Mouse (Mus musculus) monocyte, adult 5-6 weeks (primary cell): ENCODE data around the gene Fcgr1. TPM values are rescaled to one million over a fixed set of nuclear protein-coding genes. Genes with fewer than 3 reads are reported as not detected.
"Not testable (repeated sequence)": the region's sequence is repeated elsewhere in the genome, so short reads cannot be mapped to it uniquely, and the experiment has no call there.

ENCODE experiments used
- ATAC-seq: fragments of 153-309, 156-312 bp; replicated peaks from 2 replicates; pipeline ENCODE4 v1.8.0; 2017; ENCODE audit warnings: mild to moderate bottlenecking; ENCODE audit not compliant: low TSS enrichment, insufficient number of reproducible peaks, severe bottlenecking, poor library complexity, low FRiP score
- total RNA-seq: library from RNA; stranded (forward); fragments of 200-1000, 200-491, 200-594 nt; gene quantifications from 3 replicates; pipeline ENCODE4 v1.2.3, GENCODE M21; 2017

Gene Fcgr1
- 11.6 to 16.4 TPM (median 12.6 TPM) in 3 replicates for total RNA-seq

DNA sequence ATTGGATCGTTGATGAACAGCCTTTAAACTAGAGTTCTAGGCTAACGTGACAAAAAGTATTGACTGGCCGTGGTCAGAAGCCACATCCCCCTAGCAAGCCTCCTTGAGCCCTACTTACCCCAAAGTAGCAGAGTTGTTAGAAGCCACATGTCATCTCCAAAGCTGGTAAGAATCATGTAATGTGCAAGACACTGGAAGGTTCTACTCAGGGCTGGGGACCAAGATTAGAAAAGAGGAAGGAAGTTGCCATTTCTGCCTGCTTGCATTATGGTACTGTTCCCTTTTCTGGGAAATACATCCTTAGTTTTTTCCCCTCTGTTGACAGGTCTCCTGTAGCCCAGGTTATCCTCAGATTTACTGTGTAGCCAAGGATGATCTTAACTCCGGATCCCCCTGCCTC, at the start of gene Fcgr1:
Gene Fcgr1 (minus strand): TSS at position 183 of the 400 bp plus-strand sequence.
- ATAC-seq = peak; percentile 82; the same call in 1 of the 2 replicates

DNA sequence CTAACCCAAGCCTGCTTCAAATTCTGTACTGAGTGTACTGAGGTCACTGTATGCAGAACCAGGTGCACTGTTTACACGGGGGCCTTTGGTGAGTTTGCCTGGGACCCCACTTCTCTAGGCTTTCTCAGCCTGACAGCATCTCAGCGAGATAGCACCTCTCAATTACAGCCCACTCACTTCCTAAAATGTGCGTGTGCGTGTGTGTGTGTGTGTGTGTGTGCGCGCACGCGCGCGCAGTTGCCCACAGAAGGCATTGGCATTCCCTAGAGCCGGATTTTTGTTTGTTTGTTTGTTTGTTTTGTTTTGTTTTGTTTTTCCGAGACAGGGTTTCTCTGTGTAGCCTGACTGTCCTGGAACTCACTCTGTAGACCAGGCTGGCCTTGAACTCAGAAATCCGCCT, 48.9 kb upstream of the Fcgr1 start:
- ATAC-seq = not testable (repeated sequence)

DNA sequence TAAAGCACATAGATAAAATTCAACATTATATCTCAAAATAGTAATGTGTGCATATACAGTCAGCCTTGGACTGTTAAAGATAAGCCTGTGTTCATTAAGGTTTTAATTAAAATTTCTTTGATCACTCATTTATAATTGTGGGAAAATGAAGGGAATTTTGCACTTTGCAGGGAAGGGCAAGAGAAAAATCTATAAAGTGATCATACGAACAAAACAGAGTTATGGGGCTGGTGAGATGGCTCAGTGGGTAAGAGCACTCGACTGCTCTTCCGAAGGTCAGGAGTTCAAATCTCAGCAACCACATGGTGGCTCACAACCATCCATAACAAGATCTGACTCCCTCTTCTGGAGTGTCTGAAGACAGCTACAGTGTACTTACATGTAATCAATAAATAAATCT, 48.3 kb upstream of the Fcgr1 start:
- ATAC-seq = not testable (repeated sequence)

DNA sequence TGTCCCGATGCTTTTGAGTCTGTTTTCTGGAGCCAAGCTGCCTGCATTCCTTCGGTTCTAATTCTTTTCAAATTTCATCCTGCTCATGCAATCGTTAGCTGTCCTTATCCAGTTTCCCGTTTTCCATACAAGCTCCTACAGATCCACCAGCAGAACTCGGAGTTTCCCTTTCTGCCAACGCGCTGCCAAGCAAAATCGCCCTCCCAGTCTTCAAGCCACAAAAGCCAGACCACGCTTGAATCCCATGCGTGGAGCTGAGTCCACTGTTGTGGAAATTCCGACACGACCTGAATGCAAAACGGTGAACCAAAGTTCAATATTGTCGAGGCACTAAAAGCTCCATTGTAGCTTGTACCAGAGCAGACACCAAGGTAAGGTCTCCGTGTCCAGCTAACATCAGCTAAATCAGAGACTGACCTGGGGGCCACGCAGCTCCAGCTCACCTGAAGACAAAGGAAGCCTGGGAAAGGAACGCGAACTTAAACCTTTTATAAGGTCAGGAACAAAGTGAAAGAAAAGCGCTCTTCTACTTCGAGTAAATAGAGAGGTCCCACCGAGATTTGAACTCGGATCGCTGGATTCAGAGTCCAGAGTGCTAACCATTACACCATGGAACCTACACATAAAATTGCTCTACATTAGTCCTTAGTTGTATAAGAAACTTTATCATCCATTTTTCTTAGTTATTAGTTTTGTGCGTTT, 47.0 kb upstream of the Fcgr1 start:
- no peak for ATAC-seq

DNA sequence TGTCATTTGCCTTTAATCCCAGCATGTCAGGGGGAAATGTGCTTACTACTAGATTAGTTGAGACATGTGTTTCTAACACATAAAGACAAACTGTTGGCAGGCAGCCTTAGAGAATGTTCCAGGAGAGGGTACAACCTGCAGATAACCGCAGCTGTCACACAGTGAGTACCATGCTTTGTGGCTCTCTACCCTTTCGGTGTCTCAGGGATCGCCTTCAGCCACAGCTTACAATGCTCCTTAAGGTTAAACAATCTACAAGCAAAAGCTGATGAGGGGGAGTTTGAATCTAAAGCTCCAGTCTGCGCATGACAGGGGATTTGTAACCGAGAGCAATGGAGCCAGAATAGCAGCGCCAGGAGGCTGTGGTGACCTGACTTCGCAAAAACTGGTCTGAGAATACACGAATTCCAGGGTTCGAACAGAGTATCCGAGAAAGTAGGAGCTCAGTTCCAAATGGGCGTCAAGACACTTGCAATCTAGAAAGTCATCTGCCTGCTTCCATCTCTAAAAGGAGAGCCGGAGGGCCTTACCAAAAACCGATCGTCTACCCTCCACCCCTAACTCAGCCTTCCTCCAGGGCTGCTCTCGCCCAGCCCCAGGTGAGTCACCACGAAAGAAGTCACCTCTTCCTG, 45.2 kb upstream of the Fcgr1 start:
- ATAC-seq = no peak

DNA sequence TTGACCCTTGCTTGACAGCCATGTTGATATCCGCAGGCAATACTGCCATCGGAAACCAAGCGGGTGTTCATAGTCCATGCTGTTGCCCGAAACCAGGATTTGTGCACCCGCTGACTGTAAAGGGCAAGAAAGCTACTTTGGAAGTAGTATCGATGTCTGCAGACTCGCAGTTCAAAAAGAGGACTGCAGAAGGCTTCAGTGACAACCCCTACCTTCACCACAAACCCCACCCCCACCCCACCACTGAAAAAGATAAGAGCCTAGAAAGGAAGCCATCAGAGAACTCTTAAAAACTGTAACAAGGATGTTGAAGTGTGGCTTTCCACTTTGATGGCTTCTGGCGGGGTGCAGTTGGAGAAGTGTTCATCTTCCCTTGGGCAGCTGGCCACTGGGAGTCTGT, 44.3 kb upstream of the Fcgr1 start:
- ATAC-seq = no peak

DNA sequence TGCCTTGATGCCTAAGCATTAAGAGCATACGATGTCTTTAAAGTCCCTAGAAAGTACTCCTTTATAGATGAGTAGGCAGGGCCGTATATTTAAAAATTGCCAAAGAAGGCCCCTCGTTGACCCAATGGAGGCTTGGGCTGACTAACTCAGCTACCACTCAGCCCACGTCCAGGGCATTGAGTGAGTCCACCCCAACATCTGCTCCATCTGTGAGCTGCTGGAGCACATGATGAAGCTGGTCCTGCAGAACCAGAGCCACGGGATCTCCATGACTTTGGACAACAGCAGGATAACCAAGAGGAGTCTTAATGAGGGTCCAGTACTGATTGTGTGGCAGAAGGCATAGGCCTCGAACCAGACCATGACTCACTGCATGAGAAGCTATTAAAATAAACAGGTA, 43.5 kb upstream of the Fcgr1 start:
- ATAC-seq = no peak

DNA sequence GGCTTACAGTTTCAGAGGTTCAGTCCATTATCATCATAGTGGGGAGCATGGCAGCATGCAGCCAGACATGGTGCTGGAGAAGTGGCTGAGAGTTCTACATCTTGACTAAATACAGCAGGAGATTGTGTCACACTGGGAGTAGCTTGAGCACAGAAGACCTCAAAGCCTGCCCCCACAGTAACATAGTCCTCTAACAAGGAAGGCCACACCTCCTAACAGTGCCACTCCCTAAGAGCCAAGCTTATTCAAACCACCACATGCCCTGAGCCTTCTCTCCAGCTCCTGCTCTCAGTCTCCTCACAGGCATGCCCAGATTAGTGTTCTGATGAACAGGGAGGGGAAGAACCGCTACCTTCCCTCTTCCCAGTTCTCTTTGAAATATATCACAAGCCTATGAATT, 42.9 kb upstream of the Fcgr1 start:
- ATAC-seq = no peak

DNA sequence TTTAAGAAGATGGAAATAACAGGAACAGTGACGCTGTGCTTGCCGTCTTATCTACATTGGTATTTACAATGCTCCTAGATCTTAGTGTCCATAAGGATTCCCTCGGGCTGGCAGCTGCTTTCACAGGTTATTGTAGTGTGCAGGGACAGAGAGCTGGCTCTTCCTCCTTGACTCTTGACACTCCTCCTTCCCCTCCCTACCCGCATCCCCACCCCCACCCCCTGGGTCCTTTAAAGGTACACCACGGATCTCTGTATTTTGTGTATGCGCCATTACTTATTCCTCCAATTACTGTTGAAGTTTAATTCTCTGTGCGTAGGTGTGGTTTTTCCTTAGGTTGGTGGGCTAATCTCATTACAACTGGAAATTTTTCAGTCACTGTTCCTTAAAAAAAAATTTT, 41.8 kb upstream of the Fcgr1 start:
- no peak for ATAC-seq

DNA sequence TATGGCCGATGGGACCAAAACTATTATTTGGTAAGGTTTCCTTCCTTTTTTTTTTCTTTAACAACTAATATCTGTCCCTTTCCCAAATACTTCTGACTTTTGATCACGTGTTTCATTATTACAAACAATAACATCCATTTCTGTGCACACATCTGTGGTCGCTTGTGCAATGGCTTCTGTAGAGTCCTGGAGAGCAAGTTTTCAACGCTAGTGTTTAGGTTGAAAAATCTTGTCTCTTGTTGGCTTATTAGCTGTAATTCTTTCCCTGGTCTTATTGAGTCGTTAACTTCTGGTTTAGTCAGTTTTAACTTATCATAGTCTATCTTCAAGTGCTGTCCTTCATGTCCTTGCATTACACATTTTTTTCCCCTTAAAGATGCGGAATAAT, 41.4 kb upstream of the Fcgr1 start:
- ATAC-seq = no peak

DNA sequence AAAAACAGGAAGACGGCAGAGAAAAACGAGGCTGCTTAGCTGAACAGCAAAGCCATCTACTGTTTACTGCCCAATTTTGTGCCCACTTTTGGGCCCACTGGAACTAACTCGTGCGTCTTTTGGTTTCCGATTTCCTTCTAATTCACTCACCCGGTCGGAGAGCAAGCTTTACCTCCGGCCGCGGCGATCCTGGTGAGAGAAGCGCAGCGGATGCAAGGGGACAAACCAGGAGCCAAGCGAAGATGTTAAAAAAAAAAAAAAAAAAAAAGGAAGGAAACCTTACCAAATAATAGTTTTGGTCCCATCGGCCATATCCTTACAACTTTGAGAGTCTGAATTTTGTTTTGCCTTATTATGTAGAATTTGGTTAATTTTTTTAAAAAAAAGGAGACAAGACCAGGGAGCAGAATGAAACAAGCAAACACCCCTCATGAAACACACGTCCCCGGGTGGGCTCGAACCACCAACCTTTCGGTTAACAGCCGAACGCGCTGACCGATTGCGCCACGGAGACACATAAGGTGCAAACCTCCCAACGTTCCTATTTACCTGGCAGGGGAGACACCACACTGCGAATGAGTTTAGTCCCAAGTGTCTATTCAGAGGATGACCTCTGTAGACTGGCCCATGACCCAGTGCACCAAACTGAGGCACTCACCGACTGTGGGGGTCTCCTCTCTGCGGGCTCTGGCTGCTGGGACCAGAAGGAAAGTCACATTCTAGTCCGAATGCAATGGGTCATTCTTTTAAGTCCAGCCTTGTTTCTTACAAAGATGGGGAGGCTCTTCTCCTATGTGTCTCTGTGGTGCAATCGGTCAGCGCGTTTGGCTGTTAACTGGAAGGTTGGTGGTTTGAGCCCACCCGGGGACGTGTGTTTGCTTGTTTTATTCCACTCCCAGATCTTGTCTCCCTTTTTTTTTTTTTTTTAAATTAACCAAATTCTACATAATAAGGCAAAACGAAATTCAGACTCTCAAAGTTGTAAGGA, 40.7 kb upstream of the Fcgr1 start:
- ATAC-seq = no peak

DNA sequence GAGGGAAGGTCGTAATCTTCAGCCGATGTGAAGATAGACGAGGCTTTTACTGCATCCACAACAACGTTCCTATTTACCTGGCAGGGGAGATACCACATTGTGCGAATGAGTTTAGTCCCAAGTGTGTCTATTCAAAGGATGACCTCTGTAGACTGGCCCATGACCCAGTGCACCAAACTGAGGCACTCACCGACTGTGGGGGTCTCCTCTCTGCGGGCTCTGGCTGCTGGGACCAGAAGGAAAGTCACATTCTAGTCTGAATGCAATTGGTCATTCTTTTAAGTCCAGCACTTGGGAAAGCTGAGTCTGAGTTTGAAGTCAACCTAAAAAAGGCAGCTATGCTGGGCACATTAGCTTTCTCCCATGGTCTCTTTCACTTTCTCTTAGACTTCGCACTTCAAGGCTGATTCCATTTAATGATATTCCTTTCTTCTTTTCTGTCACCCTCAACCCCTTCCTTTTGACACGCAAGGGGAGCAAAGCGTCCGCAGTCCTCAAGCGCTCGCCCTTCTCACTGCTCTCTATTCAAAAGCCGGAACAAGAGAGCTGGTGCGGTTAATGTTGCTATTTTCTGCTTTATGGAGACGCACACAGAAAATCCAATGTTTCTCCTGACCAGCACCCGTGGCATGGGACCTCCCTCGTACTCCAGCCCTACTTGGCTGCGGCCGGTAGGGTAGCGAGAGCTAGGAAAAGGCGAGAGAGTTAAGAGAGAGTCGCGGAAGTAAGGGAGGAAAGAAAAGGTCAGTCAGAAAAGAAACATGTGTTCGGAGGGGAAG, 39.8 kb upstream of the Fcgr1 start:
- ATAC-seq = no peak

DNA sequence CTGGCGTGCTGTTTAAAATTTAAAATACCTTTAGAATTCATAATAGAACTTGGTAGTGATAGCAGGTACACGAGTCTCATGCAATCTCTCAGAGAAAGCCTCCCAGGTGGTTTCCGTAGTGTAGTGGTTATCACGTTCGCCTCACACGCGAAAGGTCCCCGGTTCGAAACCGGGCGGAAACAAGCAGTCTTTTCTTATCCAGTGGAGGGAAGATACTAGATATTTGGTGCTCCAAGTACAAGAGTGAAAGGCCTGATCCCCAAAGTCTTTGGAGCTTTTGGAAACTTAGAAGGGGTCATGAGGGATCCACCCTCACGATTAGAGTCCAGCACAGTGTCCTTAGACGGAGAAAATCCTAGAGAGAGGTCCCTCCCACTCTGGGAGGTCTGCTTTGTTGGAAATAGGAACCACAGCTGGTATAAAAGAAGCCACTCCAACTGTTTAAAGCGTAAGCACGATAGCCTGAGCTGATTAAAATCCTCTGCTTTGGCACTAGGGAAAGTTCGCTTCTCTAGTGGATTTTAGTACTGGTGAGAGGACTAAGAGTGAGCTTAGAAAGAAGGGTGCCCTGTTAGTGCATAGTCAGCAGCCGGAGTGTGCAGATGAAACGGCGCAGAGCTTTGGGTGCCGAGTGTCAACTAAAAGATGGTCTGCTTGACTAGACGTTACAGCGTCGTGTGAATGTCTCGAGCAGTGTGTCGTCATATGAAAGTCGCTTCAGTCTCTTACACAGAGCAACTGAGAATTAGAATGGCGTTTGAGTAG, 39.0 kb upstream of the Fcgr1 start:
- ATAC-seq = no peak

DNA sequence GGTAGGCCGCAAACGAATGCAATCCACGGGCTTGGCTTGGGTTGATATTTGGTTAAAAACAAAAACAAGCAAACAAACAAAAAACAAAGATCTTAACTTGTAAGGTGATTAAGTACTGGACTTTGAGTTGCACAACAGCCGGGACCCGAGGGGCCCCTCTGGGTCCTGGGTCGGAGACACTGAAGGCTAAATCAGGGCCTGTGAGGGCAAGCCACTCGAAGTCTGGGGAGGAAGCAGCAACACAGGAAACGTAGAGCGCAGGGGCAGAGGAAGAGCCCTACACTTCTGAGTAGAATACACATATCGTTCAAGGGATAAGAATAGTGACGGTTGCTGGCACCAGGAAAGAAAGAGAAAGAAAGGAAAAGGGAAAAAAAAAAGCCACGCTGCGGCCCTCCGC, 38.2 kb upstream of the Fcgr1 start:
- ATAC-seq = no peak

DNA sequence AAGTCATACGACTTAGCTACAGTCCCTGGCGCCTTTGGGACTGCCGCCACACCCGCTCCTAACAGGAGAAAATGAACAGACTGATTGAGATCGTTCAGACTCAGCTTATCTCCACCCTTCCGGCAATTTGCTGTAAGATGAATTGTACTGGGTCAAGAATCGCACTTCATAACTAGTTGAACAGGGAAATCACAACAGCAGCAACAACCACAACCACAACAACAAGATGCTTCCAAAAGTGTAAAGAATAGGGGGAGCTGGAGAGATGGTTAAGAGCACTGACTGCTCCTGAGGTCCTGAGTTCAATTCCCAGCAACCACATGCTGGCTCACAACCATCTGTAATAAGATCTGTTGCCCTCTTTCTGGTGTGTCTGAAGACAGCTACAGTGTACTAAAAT, 37.7 kb upstream of the Fcgr1 start:
- ATAC-seq = no peak

DNA sequence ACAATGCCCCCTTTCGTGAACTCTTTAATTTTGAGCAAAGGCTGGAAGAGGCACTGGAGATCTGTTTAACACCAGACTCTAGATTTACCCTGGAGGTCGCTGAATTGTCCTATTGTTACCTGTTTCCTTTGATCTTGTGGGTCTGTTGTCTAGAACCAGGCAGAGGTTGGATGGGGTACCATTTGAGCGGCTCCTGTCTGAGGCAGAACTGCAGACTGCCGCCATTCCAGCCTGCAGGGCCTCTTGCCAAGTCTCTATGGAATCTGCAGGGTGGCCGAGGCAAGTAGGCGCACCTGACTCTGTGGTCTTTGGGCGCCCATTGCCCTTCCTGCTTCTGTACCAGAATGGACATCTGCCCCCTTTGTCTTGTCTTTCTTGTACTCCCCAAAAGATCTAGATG, 36.8 kb upstream of the Fcgr1 start:
- no peak for ATAC-seq

DNA sequence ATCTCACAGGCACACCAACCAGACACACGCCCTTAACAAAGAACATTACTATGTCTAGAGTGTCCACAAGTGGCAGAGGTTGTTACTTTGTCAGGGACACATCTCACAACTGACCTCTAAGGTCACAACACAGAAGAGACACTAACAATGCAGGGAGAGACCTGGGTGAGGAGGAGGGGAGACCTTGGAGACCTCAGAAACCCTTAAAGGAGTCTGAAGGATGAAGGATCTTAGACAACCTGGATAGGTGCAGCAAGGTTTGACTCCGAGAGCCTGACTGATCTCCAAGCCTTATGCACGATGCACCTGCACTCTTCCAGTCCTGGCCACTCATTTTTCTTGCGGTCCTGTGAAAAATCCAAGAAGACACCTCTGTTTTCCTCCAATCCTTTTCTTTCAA, 36.4 kb upstream of the Fcgr1 start:
- no peak for ATAC-seq

DNA sequence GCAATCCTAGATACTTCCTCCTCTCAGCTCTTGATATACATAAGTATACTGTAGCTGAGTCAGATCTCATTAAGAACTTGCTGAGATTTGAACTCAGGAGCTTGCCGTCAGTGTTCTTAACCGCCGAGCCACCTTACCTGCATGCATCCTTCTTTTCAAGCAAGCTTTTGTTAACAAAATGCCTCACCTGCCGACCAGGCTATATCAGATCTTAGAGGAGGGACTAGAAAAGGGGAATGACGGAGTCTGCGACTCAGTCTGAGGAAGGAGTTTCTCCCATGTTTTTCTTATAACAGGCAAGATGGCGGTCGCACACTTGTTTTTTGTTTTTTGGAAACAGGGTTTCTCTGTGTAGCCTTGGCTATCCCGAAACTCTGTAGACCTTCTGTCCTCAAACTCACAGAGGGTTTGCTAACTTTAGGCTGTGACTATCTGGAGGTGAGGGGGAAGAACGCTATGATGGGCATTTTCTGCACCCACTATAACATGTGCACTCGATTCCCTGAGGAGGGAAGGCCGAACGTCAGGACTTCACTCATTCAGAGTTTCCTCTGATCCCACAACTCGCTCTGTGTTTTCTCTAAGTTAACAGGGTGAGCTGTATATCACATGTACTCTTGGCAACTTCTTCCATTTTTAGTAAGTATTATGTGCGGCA, 35.1 kb upstream of the Fcgr1 start:
- ATAC-seq = no peak
